Mouse (Mus musculus) embryonic facial prominence, embryonic 14.5 days (tissue): ENCODE results near the gene Amhr2. TPM values are rescaled to one million over a fixed set of nuclear protein-coding genes. Genes with fewer than 3 reads are reported as not detected.

Experiments used
- ATAC-seq: fragments of 200-750 bp; cut with Nextera tagmentation; 2 replicates; pipeline ENCODE4 v1.8.0; 2017; ENCODE audit warnings: low read depth, moderate number of reproducible peaks, moderate TSS enrichment
- DNase-seq: peaks from one replicate; pipeline ENCODE4 v3.0.0-alpha.2; 2015; ENCODE audit warnings: low spot score
- H3K27ac ChIP-seq: fragments of 300-500 bp; sonication (generic); replicated peaks from 2 replicates; pipeline ENCODE4 v1.5.1; 2014; ENCODE audit warnings: low read depth, mild to moderate bottlenecking, low read length, moderate library complexity
- H3K27me3 ChIP-seq: fragments of 300-500 bp; sonication (generic); replicated peaks from 2 replicates; pipeline ENCODE4 v1.6.1; 2014; ENCODE audit warnings: low read length; ENCODE audit not compliant: control insufficient read depth, insufficient read depth
- H3K36me3 ChIP-seq: fragments of 300-500 bp; sonication (generic); 2 replicates; pipeline ENCODE4 v1.6.1; 2014; ENCODE audit warnings: low read length, mixed read lengths; ENCODE audit not compliant: control insufficient read depth, insufficient read depth
- H3K4me1 ChIP-seq: fragments of 300-500 bp; sonication (generic); 2 replicates; pipeline ENCODE4 v1.6.1; 2014; ENCODE audit warnings: antibody characterized with exemption, low read length; ENCODE audit not compliant: control insufficient read depth, insufficient read depth
- H3K4me2 ChIP-seq: fragments of 300-500 bp; sonication (generic); 2 replicates; pipeline ENCODE4 v1.6.1; 2014; ENCODE audit warnings: low read depth, mild to moderate bottlenecking, low read length, moderate library complexity, mixed read lengths
- H3K4me3 ChIP-seq: fragments of 300-500 bp; sonication (generic); 2 replicates; pipeline ENCODE4 v1.5.1; 2014; ENCODE audit warnings: low read depth, mild to moderate bottlenecking, low read length
- H3K9ac ChIP-seq: fragments of 300-500 bp; sonication (generic); 2 replicates; pipeline ENCODE4 v1.6.1; 2014; ENCODE audit warnings: low read depth, mild to moderate bottlenecking, low read length, moderate library complexity, mixed read lengths
- H3K9me3 ChIP-seq: fragments of 300-500 bp; sonication (generic); 2 replicates; pipeline ENCODE4 v1.6.1; 2016; ENCODE audit warnings: low read length; ENCODE audit not compliant: control insufficient read depth
- WGBS: fragments of 180-500 bp; shearing (Covaris S2); extraction: QIAGEN DNeasy Blood & Tissue Kit; methylation state at CpG from one replicate; pipeline ENCODE4 v1.1.7; 2014; 5-methylcytosine and 5-hydroxymethylcytosine counted together
- polyA plus RNA-seq: library from polyadenylated mRNA; unstranded; fragments of >200 nt; fragmentation: Nextera tagmentation; extraction: Ambion mirVana; gene quantifications from 2 replicates; pipeline ENCODE4 v1.2.1, GENCODE M21; 2014

Gene Amhr2
- polyA plus RNA-seq, 1 experiment from 2014 or later = 0.96 TPM

DNA sequence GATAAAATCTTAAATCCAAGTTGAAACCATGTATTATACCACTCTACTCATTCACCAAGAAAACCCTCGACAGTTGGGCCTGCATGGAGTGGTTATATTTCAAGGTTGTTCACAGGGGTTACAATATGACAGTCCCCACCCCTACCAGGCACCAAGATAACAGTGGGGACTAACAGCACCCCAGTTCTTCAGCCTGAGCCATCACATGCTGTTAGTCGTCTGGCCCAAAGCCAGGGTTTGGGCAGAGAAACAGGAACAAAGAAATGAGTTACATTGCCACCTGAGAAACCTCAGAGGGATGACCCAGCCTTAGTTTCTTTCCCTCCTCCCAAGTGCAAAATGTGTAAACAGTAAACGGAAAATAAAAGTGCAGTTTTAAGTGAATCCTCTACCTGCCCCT, 54.2 kb downstream of the Amhr2 start:
- peaks cover 98% of the 10 kb centered on the region for H3K36me3 ChIP-seq
- no peak overlapping the region for H3K4me2 ChIP-seq
- WGBS = 74% methylated on average over 3 of the region's 3 CpGs
- ATAC-seq (no peak), DNase-seq (no peak)
- H3K27me3 ChIP-seq = no peaks in the 10 kb centered on the region
- no peak overlapping the region for H3K9ac ChIP-seq
- H3K4me1 ChIP-seq = no peaks in the 10 kb centered on the region
- no peak overlapping the region for H3K4me3 ChIP-seq
- no peaks in the 10 kb centered on the region for H3K9me3 ChIP-seq
- no peak overlapping the region for H3K27ac ChIP-seq

DNA sequence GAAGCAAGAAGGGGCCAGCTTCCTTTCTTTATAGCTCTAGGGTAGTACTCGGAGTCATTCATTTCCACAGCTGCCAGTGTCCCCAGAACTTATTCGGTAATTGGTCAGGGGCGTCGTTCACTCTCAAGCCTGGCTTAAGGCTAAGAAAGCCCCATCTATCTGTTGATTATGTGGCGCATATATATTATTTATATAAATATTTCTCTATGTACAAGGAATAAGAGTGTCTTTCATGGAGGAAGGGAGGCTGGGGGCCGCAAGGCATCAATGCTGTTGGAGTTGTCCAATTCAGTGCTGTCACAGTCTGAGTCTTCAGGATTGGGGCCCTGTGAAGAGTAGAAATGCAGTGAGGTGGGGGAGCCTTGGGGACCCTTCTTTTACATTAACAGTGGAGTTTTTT, 54.7 kb downstream of the Amhr2 start:
- ATAC-seq (no peak), DNase-seq (no peak)
- Histone ChIP-seq H3K4me2 (no peak overlapping the region), H3K4me1 (no peaks in the 10 kb centered on the region), H3K36me3 (peaks cover 98% of the 10 kb centered on the region), H3K9me3 (no peaks in the 10 kb centered on the region), H3K27ac (no peak overlapping the region), H3K4me3 (no peak overlapping the region), H3K9ac (no peak overlapping the region), H3K27me3 (no peaks in the 10 kb centered on the region)
- WGBS = 84% methylated on average over 6 of the region's 6 CpGs

- H3K4me1 ChIP-seq = no peaks in the 10 kb centered on the region
- 91% methylated on average over 5 of the region's 5 CpGs for WGBS
- DNase-seq (no peak), ATAC-seq (no peak)
- H3K4me2 ChIP-seq = no peak overlapping the region
- no peaks in the 10 kb centered on the region for H3K27me3 ChIP-seq
- H3K36me3 ChIP-seq = peaks cover 96% of the 10 kb centered on the region
- no peak overlapping the region for H3K9ac ChIP-seq
- H3K9me3 ChIP-seq = no peaks in the 10 kb centered on the region
- no peak overlapping the region for H3K27ac ChIP-seq
- no peak overlapping the region for H3K4me3 ChIP-seq
Measured at GRCm38 (mm10) chr15:102500479-102500878, 55.3 kb downstream of the Amhr2 start.

DNA sequence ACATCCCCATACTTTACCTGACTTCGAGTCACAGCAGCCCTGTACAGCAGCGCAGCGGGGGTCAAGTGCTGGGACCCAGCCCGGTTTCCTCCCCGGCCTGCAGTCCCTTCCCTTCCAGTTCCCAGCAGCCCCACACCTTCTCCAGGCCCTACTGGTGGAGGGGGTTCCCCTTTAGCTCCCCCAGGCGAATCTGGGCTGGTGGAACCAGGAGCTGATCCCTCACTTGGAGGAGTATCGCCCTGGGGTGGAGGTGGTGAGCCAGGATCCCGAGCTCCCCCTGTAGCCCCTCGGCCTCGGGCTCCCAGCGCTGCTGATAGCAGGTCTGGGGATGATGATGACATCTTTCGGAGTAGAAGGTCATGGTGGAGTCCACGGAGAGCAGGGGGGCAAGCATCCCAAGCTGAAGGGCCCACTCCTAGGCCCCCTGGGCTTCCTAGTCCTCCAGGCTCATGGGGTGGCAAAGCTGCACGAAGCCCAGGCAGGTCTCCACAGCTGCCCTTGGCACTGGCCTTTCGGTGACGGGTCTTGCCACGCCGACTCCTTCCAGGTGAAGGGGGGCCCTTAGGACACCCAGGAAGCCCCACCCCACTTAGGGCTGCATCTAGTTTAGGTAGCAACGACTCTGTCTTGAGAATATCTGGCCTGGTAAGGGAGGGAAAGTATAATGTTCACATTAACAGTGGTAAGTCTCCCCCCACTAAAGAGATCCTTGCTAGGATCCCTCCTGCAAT, 56.1 kb downstream of the Amhr2 start:
- ATAC-seq = no peak

DNA sequence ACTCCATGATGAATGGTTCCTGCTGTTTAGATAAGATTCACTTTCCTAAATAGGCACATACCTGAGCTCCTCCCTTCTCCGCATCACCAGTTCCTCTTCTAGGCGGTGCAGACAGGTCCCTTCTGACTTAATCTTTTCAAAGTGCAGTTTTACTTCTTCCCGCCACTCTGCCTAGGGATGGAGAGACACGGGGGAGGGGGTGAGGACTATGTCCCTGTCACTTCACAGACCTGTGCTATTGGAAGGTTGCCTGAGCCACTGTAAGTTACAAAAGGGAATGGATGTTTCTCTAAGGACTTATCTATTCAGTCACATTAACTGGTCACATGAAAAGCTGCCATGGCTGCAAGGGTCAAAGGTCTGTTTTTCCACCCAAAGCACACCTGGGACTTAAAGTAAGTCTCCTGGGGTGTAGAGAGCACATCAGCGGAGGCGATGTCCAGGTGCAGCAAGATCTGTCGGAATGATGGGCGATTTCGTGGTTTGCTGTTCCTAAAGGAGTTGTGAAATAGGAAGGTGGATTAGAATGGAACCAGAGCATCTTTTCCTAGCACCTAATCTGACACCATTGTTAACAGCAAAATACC, 57.2 kb downstream of the Amhr2 start:
- H3K27me3 ChIP-seq = no peaks in the 10 kb centered on the region
- 72% methylated on average over 9 of the region's 9 CpGs for WGBS

More for the DNA sequence above, 56.1 kb downstream of the Amhr2 start:
- Histone ChIP-seq H3K4me2 (no peak overlapping the region), H3K4me3 (no peak overlapping the region), H3K27me3 (no peaks in the 10 kb centered on the region), H3K4me1 (no peaks in the 10 kb centered on the region), H3K9ac (no peak overlapping the region), H3K36me3 (peaks cover 91% of the 10 kb centered on the region), H3K9me3 (no peaks in the 10 kb centered on the region), H3K27ac (no peak overlapping the region)
- 83% methylated on average over 19 of the region's 19 CpGs for WGBS
- DNase-seq = no peak

DNA sequence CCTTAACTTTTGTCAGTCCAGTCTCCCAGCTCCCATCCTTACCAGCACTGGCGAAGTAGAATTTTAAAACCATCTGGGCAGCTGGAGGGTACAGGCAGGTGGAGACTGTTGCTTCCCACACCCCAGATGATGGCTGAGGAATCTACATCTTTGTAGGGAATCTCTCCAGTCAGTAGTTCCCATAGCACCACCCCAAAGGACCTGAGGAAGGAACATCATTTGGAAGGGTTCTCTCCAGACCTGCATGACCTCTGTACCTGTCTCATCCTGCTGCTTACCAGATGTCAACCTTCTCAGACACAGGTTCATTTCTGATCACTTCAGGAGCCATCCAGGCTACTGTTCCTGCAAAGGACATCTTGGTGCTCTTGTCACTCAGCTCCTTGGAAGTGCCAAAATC, 58.3 kb downstream of the Amhr2 start, which contains the start of gene Gm10337:
TSS of gene Gm10337 (plus strand) at position 276 of the 400 bp plus-strand sequence.
- Histone ChIP-seq H3K4me3 (no peak within 1 kb of the TSS), H3K4me2 (no peak within 1 kb of the TSS), H3K4me1 (no peaks in the 10 kb centered on the region), H3K27me3 (no peaks in the 10 kb centered on the region), H3K9me3 (no peaks in the 10 kb centered on the region), H3K36me3 (peaks cover 80% of the 10 kb centered on the region), H3K27ac (no peak within 1 kb of the TSS), H3K9ac (no peak within 1 kb of the TSS)
- ATAC-seq (no peak), DNase-seq (no peak)
- WGBS = 87% methylated on average over 1 of the region's 1 CpGs

More for the DNA sequence above, 57.2 kb downstream of the Amhr2 start:
- Histone ChIP-seq H3K4me1 (no peaks in the 10 kb centered on the region), H3K36me3 (peaks cover 88% of the 10 kb centered on the region), H3K4me2 (no peak overlapping the region), H3K27ac (no peak overlapping the region), H3K9me3 (no peaks in the 10 kb centered on the region), H3K4me3 (no peak overlapping the region), H3K9ac (no peak overlapping the region)
- no peak for DNase-seq
- no peak for ATAC-seq

Other genes with a start within 250 kb of the Amhr2 start
- 48.6 and 49.8 TPM in 2 replicates for gene Zfp740, start 242.1 kb upstream of the Amhr2 start, polyA plus RNA-seq
- 63.6 and 66.8 TPM in 2 replicates for gene Csad, start 240.6 kb upstream of the Amhr2 start, polyA plus RNA-seq
- 2.1 and 4.1 TPM in 2 replicates for gene Itgb7, start 213.4 kb upstream of the Amhr2 start, polyA plus RNA-seq
- gene Rarg, start 187.8 kb upstream of the Amhr2 start, polyA plus RNA-seq = 73.8 and 75.3 TPM in 2 replicates
- gene Gm9918, start 174.8 kb upstream of the Amhr2 start, polyA plus RNA-seq = 0.71 and 1.1 TPM in 2 replicates
- 64.6 and 67.2 TPM in 2 replicates for gene Mfsd5, start 165.9 kb upstream of the Amhr2 start, polyA plus RNA-seq
- 22.4 and 24.0 TPM in 2 replicates for gene Espl1, start 149.1 kb upstream of the Amhr2 start, polyA plus RNA-seq
- gene Pfdn5, start 119.3 kb upstream of the Amhr2 start, polyA plus RNA-seq = 466 and 478 TPM in 2 replicates
- 79.0 and 83.2 TPM in 2 replicates for gene Myg1, start 113.7 kb upstream of the Amhr2 start, polyA plus RNA-seq
- gene Aaas, start 94.6 kb upstream of the Amhr2 start, polyA plus RNA-seq = 52.5 and 60.5 TPM in 2 replicates
- gene Sp7, start 78.2 kb upstream of the Amhr2 start, polyA plus RNA-seq = 31.2 and 45.0 TPM in 2 replicates
- gene Sp1, start 39.2 kb upstream of the Amhr2 start, polyA plus RNA-seq = 15.5 and 16.5 TPM in 2 replicates
- gene Prr13, start 13.7 kb downstream of the Amhr2 start, polyA plus RNA-seq = 95.9 and 97.6 TPM in 2 replicates
- gene Pcbp2, start 25.2 kb downstream of the Amhr2 start, polyA plus RNA-seq = 276 and 279 TPM in 2 replicates
- 3.2 and 5.2 TPM in 2 replicates for gene Gm10337, start 58.4 kb downstream of the Amhr2 start, polyA plus RNA-seq
- 13.0 and 15.8 TPM in 2 replicates for gene Map3k12, start 71.7 kb downstream of the Amhr2 start, polyA plus RNA-seq
- 68.5 and 79.0 TPM in 2 replicates for gene Tarbp2, start 72.8 kb downstream of the Amhr2 start, polyA plus RNA-seq
- 2.0 and 2.2 TPM in 2 replicates for gene Npff, start 79.6 kb downstream of the Amhr2 start, polyA plus RNA-seq
- gene Gm28047, start 179.7 kb downstream of the Amhr2 start, polyA plus RNA-seq = not detected in 2 replicates
- 43.0 and 43.8 TPM in 2 replicates for gene Atf7, start 180.1 kb downstream of the Amhr2 start, polyA plus RNA-seq
- gene Atp5g2, start 227.0 kb downstream of the Amhr2 start, polyA plus RNA-seq = 82.9 and 94.1 TPM in 2 replicates